Mouse (Mus musculus) adrenal gland, postnatal 10 days (tissue): ENCODE measurements at regions not wholly inside any gene's neighbourhood (a gene's known extent, or its start where the extent isn't known, plus 50 kb on each side); places are given as distances from the start of the nearest gene placed in this dataset.

Experiments used
- DNase-seq: peaks from one replicate; pipeline ENCODE4 v3.0.0; 2021; ENCODE audit warnings: mixed read lengths

DNA sequence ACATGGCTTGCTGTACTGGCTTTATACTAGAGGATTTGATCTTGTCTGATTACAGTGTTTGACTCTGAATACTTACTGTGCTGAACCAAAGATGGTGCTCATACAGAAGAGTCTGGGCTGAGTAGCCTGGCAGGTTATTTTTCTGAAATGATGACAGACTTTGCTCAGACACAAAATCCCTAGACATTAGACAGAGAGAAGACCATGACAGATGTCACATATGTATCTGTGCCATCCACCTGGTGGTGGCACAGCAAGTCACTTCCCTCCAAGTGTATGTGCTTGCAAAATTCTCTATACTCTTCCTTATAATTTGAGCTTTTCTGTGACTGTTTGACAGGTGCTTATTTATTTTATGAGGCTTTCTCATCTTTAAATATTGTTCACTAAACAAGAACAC, 80.7 kb downstream of the Gm7361 start:
- DNase-seq = no peak

DNA sequence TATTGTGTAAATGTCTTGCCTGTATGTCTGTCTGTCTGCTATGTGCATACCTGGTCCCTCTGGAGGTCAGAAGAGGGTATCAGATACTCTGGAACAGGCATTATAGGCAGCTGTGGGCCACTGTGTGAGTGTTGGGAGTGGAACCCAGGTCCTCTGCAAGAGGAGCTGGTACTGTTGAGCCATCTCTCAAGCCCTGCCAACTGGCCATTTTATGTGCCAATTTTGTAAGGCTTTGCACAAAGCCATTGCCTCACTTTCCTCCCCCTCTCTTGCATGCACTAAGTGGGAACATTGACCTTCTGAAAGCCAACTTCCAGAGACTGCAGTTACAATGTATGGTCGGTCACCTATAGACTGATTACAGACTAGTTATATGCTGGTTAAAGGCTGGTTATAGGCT, 81.8 kb downstream of the Gm7361 start:
- no peak for DNase-seq

DNA sequence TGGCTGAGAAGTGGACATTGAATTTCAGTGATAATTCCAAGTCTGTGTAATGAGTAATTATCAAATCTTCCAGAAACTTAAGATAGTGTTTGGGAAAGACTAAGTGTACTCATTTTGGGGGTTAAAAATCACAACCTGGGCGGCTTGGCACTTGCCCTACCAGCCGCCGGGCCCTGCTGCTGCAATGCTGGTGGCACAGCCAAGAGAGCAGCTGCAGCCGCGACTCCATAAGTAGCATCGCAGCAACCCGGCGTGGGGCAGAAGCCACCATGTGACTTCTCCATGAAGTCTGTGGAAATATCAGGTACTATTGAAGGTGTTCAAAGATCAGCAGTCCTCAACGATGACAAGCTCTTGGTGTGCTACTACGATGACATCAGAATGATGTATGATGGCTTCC, 97.7 kb downstream of the Gm7361 start:
- DNase-seq = no peak

DNA sequence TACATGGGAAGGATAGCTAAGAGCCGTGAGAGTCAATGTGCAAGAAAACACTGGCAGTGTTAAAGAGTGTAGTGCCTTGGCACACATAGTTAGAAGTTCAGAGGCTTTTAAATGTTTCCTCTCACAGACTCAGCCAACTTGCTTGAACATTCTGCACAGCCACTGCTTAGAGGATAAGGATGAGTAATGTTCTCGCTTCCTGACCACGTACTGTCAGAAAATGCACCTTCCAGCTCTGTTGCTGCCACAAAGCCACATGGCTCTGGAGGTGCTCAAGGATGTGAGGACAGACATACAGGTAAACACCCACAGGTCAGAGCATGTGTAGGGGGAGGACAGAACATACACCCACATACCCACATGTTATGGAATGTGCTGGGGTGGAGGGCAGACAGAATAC, 101.6 kb downstream of the Gm7361 start:
- no peak for DNase-seq

DNA sequence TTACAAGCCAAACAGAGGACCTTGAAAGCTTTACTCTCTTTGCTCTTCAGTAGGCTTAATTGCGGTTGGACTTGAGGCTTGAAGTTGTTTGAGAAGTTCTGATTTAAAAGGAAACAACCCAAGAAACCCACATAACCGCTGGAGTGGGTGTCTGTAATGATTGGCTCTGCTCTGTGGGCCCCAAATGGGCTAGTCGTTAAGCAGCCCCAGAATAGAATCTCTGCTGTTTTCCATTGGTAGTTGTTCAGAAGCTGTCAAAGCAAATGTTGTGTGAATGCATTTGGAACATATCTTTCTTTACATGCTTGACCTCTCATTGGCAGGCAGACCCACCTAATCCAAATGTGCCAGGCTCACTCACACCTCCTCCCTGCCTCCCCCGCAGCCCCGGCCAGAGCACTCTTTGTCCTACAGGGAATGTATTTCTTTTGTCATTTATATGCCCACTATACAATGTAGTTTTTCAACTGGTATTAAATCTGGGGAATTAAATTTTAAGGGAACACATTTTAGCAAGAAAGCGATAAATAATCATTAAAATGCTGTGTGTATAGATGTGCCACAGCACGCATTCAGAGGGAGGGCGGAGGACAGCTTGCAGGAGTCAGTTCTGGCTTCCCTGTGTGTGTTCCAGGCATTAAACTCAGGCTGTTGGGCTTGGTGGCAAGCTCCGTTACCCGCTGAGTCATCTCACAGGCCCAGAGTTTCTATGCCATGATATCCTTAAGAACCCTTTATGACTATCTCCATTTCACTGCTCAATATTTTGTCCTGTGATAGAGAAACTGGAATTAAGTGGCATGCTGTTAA, 116.9 kb downstream of the Gm7361 start:
- no peak for DNase-seq

DNA sequence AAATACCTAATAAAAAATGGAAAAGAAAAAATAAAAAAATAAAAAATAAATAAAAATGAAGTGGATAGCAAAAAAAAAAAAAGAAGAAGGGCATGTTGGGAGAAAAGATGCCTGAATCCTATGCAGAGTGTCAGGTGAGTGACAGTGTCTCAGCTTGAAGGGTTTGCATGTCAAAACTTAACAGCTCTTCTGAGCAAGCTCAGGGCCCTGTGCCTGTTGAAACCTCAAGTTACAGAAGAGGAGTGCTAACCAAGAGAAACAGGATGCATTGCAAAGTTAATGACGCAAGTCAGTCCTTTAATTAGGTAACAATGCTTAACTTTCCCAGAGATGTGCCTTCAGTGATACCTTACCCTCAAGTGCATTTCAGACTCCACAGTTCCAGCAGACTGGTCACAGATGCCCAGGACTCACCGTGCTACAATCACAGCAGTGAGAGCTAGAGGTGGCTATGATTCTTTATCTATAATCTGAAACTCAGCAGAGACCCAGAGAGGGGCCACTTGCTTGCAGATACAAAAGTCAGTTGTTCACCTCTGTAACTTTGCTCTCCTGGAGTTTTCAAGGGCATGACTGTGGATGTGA, 149.7 kb downstream of the Gm7361 start:
- DNase-seq = no peak

DNA sequence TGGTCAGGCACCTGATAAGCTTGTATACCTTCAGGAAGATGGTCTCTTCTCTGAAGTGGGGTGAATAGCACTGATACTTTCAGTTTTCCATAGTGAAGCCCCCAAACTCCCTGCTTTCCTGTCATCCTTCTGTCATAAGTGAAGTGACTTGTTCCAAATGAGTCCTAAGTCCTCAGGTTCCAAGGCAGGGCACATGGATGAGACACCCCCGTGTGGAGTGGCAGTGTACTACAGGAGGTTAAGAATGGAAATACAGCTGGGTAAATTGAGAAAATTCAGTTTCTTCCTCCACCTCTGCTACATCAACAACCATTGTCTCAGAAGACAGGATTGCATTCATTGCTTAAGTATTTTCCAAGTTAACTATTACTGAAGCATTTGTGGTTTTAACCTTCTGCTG, 155.7 kb downstream of the Gm7361 start:
- peak; percentile 8 for DNase-seq

DNA sequence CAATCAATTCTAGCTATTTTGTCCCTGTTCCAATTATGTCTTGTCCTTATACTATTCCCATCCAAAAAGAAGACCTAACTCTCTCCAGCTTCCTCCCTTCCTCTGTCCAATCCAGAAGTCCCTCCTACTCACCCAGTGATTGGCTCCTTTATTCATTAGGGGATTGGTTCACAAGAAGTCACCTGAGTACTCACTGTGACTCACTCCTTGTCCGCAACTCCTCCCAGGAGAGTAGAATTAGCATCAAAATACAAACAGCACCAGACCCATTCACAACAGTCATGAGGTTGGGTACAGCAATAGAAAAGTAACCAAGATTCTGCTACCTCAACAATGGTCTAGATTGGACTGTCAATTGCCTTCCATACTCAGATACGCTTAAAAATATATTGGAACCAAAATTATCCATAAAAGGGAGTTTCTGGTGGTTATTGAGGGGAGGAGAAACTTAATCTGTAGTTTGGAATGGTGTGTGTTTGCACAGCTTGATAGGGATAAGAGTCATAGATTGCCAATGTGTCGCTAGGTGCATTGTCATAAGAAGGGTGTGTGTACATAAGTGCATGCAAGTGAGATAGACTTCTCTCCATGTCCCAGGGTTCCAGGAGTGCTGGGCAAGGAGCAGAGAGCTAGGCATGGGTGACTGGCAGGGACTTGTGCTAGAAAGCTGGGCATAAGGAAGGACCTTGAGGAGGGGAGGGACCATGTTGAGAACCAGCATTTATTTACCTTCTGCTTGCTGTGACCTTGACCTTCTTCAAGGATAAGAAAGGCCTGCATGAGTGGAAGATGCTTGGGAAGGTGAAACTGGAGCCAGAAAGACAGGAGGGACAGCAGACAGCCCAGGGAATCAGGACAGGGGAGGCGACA, 187.1 kb downstream of the Gm7361 start:
- no peak for DNase-seq

DNA sequence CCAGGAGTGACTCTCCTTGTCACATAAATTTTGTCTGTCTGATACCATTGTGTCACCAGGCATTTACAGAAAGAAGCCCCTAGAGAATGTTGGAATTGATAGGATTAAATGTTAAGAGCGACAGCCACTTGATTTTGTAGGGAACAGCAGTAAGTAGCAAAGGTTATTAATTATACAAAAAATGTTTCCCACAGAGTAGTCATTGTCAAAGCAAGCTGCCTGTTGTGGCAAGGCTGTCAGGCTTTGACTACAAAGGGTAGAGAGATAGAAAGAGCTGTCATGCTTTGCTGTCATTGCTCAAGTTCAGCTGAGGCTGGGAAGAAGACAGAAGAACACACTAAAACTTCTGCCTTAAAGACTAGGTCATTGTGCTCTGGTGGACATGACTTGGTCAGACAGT, 193.8 kb downstream of the Gm7361 start:
- DNase-seq = no peak

DNA sequence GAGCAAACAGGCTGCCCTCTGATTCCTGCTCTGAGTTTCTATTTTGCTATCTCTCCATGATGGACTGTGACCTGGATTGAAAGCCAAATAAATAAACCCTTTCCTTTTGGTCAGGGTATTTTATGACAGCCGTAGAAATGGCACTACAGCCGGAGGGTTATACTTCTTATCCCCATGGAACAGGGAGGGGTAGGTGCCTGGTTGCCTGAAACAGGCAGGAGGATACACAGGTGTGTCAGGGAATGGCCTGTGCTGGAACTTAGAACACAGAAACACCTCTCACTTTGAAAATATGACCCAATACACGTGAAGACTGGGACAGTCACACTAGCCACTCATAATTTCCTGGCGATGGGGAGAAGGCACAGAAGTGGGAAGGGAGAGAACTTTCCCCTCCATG, 200.1 kb downstream of the Gm7361 start:
- no peak for DNase-seq

DNA sequence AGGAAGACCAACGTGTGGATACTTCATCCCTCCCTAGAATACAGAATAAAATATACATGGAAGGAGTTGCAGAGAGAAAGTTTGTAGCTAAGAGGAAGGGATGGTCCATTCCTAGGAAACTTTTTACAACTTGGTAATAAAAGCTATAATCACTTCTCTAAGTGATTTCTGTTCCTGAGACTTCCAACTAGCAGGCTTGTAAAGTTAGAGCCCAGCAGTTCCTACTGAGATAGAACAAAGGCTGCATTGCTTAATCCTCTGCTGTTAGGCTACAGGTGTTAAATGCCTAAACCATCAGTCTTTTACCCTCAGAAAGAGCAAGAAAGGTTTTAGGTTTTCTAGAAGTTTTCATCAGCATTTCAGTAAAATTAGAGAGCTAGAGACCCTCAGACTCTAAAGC, 209.2 kb downstream of the Gm7361 start:
- no peak for DNase-seq

DNA sequence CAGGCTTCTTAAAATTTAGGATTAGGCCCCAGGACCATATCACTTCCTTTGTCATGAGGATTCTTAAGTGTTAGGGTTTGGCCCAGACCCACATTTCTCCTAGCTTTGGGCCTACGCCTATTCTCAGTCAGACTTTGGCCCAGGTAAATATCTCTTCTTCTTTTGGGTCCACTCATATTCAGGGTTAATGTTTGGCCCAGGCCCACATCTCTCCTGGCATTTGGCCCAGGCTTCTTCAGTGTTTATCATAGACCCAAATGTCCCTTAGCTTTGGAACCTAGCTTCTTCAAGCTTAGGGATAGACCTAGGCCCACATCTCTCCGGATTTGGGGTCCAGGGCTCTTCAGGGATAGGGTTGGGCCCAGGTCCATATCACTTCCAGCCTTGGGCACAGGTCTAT, 228.2 kb downstream of the Gm7361 start:
- no peak for DNase-seq

DNA sequence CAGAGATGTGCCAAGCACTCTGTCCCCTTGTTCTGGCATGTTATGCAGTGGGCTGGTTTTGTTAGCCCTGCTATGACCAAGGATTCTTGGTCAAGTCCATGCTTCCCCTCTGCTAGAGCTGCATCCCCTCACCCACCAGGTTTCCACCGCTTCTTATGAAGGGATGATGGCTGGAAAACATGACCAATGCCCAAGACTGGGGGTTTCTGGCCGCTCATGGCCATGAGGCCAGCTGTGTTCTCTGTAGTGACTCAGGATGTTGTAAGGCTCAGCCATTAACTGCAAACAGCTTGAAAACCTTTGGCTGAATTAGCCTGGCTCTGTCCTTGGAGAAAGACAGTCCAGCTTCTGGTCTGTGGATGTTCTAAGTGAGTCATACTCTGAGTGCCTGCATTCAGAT, 236.5 kb downstream of the Gm7361 start:
- DNase-seq = peak; percentile 7

DNA sequence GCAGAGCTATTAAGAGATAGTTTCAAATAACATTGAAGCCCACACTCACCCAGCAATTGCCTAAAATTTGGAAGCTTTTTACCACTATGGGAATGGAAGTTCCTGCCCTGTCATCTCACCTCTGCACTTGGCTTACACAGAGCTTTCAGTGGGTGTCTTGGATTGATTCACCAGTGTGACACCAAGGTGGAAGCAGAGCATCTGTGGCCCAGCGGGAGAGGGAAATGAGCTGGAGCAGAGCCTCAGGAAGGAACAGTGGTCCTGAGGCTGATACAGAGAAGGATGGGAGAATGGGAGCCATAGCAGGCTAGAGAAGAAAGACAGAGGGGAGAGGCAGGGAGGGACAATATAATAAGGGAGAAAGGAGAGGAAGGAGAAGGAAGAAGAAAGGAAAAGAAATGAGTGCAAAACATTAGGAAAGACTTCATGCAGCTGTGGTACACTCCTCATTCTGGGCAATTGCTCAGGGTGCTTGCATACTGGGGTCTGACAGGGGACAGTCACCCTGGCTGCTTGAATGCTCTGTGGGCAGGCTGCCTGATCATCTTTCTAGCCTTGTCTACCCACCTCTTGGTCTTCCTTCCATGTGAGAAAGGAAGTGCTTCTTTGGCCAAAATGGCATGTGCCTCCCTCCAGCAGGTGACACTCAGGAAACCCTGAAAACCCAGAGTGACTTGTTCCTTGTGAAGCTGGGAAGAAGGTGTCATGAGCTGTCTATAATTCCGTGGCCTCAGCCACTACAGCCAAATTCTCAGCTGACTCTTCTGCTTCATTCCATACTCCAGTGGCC, 240.3 kb downstream of the Gm7361 start:
- no peak for DNase-seq

DNA sequence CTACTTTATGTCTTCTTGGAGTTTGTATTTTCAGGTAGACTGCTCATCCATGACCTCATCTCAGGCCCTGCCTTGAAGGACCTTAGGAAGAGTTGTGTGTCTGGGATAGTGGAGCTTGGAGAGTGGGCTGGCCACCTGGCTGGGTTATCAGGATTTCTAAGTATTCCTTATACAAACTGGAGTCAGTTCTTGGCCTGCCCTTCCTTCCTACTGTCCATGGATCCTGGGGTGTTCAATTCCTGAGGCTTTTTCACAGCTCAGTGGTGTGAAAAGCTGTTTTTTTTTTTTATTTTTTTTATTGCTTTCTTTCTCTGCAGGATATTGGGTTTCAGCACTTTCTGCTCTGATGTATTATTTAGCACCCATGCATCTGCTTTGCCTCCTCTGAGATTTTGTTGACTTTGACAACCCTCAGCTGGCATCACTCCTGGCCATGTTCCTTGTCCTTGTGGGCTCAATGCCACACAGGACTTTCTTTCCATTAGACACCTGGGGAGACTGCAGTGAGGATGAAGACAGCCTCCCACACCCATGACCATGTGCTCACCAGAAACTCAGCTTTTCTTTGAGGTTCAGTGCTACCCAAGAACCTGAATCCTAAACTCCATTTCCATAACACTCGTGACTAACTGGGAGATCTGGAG, 252.2 kb downstream of the Gm7361 start:
- no peak for DNase-seq

DNA sequence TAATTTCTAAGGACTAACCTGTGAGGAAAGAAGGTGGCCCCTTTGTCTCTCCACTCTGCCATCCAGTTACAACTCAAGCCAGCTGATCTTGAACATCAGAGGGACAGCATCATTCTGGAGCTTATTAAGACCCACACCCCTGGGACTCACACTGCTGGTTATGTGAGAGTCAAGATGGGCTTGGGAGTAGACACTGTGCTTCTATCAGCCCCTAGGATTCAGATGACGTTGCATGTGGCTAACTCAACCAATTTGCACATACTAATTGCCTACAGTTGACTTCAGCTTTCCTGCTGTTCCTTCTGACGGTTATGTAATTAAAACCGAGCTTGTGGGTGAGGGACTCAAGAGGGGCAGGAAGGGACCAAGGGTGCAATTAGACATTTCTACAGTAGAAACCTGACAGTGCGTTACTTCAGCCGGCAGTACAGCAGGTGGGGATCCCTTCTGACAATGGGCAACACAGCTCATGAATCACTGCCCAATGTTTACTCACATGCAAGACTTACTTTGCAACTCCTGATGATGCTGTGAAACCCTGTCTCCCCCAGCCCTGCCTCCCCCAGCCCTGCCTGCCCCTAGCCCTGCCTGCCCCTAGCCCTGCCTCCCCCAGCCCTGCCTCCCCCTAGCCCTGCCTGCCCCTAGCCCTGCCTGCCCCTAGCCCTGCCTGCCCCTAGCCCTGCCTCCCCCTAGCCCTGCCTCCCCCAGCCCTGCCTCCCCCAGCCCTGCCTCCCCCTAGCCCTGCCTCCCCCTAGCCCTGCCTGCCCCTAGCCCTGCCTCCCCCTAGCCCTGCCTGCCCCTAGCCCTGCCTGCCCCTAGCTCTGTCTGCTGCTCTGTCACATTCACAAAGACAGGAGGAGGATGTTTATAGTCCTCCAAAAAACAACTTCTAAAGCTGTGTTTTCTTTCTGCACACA, 255.8 kb downstream of the Gm7361 start:
- peak; percentile 10 for DNase-seq

DNA sequence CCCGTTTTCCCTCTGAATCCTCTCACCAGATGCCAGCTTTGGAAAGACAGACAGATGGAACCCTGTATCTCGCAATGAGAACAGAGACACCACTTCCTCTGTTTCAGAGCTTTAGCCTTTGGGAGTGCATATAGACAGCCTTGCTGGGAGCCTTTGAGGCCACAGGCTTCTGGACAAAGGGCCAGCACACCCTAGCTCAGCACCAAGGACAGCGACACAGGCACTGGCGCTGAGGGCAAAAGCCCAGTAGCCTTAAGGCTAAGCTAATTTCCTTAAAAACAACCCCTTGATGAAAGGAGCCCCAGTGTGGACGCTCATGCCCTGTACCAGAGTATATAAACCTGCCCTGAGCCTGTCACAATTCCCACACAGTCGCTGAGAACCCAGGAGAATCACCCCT, 278.1 kb downstream of the Gm7361 start:
- DNase-seq = peak; percentile 76

DNA sequence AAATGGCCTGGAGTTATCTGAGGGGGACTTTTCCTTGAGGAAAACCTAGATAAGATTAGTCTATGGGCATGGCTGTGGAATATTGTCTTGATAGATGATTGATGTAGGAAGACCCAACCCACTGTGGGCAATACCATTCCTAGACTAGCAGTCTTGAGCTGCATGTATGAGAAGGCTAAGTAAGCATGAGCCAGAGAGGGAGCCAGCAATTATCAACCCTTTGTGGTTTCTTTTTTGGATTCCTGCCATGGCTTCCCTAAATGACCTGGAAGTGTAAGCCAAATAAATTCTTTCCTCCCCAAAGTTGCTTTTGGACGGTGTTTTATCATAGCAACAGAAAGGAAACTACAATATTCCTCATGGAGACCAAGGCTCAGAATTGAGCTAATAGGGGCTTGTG, 253.7 kb upstream of the Dpp6 start:
- DNase-seq = no peak

DNA sequence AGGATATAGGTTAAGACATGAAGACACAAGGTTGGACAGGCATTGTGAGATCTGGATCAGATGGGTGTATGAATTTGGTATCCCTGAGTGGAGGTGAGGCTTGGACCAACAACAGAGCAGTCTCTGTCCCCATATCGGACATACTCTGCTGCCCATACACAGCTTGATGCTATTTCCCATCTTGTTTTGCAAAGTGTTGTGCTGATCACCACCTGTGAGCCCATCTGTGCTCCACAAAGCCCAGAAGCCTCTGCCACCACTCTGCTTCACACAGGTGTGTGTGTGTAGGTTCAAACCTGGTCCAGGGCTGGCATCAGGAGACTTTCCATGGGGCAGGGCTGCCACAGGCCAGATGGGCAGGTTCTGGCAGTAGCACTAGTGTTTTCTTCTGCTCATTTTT, 252.9 kb upstream of the Dpp6 start:
- DNase-seq = no peak

DNA sequence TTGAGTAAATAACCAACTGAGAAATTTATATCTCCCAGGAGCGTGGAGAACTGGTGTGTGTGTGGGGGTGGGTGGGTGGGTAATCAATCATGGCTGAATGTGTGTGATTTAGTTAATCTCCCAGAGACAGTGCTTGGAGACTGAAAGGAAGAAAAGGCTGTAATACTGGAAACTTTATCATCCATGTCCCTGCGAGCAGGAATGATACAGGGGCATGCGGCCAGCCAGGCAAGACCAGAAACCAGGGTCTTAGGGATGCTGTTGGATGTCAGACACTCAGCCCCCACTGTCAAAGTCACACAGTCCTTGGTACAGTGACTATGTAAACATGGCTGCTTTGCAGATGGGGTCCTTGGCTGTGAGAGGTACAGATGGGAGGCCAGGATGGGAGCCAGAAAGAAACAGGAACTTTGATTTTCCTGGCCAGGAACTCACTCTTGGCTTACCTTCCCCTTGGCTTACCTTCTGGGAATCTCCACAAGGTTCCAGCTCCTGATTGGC, 244.3 kb upstream of the Dpp6 start:
- DNase-seq = no peak

DNA sequence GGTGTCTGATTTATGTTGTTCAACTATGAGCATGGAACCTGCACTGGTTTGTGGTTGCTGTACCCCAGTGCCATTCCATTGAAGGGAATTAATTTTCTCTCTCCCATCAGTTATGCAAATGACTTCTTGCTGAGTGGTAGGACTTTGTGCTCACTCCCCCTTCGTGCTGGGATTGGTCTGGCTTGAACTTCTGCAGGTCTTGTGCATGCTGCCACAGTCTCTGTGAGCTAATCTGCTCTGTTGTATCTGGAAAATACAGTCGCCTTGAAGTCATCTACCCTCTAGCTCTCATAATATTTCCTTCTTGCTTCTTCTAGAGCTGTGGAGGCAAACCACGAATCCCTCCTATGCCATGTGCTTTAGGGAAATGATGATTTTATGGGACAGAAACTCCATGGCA, 243.6 kb upstream of the Dpp6 start:
- no peak for DNase-seq
